Mouse (Mus musculus) megakaryocyte, embryonic 14.5 days (primary cell): ENCODE data around the gene Rora.

Experiments
- FLI1 ChIP-seq: IDR thresholded peaks from 2 replicates; pipeline ENCODE4 v1.6.1; 2012; ENCODE audit warnings: low read length, inconsistent platforms, mixed read lengths
- GATA1 ChIP-seq: IDR thresholded peaks from 3 replicates; pipeline ENCODE4 v1.6.1; 2012; ENCODE audit warnings: mixed read lengths, low read length, inconsistent platforms, borderline replicate concordance

GRCm38 (mm10) chr9:69034301-69034871, 380.8 kb downstream of the Rora start:
- TF ChIP-seq GATA1: no peak
- TF ChIP-seq FLI1: no peak
